Mouse (Mus musculus) liver, embryonic 16.5 days (tissue): ENCODE data around the gene Etl4. TPM values are rescaled to one million over a fixed set of nuclear protein-coding genes. Genes with fewer than 3 reads are reported as not detected.

Experiments used
- ATAC-seq: fragments of 200-750 bp; cut with Nextera tagmentation; 2 replicates; pipeline ENCODE4 v1.8.0; 2017; ENCODE audit warnings: low read depth, mild to moderate bottlenecking, moderate number of reproducible peaks, moderate library complexity
- H3K27ac ChIP-seq: fragments of 300-500 bp; sonication (generic); 2 replicates; pipeline ENCODE4 v1.5.1; 2014; ENCODE audit warnings: mild to moderate bottlenecking, low read length
- H3K27me3 ChIP-seq: fragments of 300-500 bp; sonication (generic); 2 replicates; pipeline ENCODE4 v1.6.1; 2014; ENCODE audit warnings: low read depth, low read length, mixed read lengths; ENCODE audit not compliant: control insufficient read depth, insufficient read depth
- H3K36me3 ChIP-seq: fragments of 300-500 bp; sonication (generic); 2 replicates; pipeline ENCODE4 v1.6.1; 2014; ENCODE audit warnings: mild to moderate bottlenecking; ENCODE audit not compliant: control insufficient read depth, insufficient read depth
- H3K4me1 ChIP-seq: fragments of 300-500 bp; sonication (generic); 2 replicates; pipeline ENCODE4 v1.6.1; 2014; ENCODE audit warnings: low read depth, low read length, mixed read lengths; ENCODE audit not compliant: control insufficient read depth
- H3K4me2 ChIP-seq: fragments of 300-500 bp; sonication (generic); 2 replicates; pipeline ENCODE4 v1.6.1; 2014; ENCODE audit warnings: low read depth, low read length, mixed read lengths
- H3K4me3 ChIP-seq: fragments of 300-500 bp; sonication (generic); 2 replicates; pipeline ENCODE4 v1.5.1; 2014; ENCODE audit warnings: low read depth, mild to moderate bottlenecking, low read length
- H3K9ac ChIP-seq: fragments of 300-500 bp; sonication (generic); 2 replicates; pipeline ENCODE4 v1.6.1; 2014; ENCODE audit warnings: low read depth, low read length
- H3K9me3 ChIP-seq: fragments of 300-500 bp; sonication (generic); replicated peaks from 2 replicates; pipeline ENCODE4 v1.6.1; 2016; ENCODE audit warnings: low read length; ENCODE audit not compliant: control insufficient read depth
- WGBS: fragments of 180-500 bp; shearing (Covaris S2); extraction: QIAGEN DNeasy Blood & Tissue Kit; methylation state at CpG from one replicate; pipeline ENCODE4 v1.1.7; 2014; ENCODE audit not compliant: insufficient replicate concordance; 5-methylcytosine and 5-hydroxymethylcytosine counted together
- polyA plus RNA-seq: library from polyadenylated mRNA; unstranded; fragments of >200 nt; fragmentation: Nextera tagmentation; extraction: Ambion mirVana; gene quantifications from 2 replicates; pipeline ENCODE4 v1.2.1, GENCODE M21; 2015

The Etl4 gene
- polyA plus RNA-seq, 1 experiment from 2014 or later = 3.4 TPM

- Histone ChIP-seq H3K27ac (no peak overlapping the region), H3K4me2 (no peak overlapping the region), H3K36me3 (no peaks in the 10 kb centered on the region), H3K9ac (no peak overlapping the region), H3K4me1 (no peaks in the 10 kb centered on the region), H3K27me3 (no peaks in the 10 kb centered on the region), H3K9me3 (no peaks in the 10 kb centered on the region), H3K4me3 (no peak overlapping the region)
- no peak for ATAC-seq
- WGBS = 45% methylated on average over 6 of the region's 6 CpGs
These were observed 510.4 kb downstream of the Etl4 start for GRCm38 (mm10) chr2:20419975-20420374.

GRCm38 (mm10) chr2:20422275-20422674, 512.7 kb downstream of the Etl4 start:
- Histone ChIP-seq H3K27ac (no peak overlapping the region), H3K4me2 (no peak overlapping the region), H3K9me3 (no peaks in the 10 kb centered on the region), H3K27me3 (no peaks in the 10 kb centered on the region), H3K36me3 (no peaks in the 10 kb centered on the region), H3K4me1 (no peaks in the 10 kb centered on the region), H3K4me3 (no peak overlapping the region), H3K9ac (no peak overlapping the region)
- 56% methylated on average over 4 of the region's 4 CpGs for WGBS
- ATAC-seq = no peak

- Histone ChIP-seq H3K9me3 (no peaks in the 10 kb centered on the region), H3K4me1 (no peaks in the 10 kb centered on the region), H3K4me3 (no peak overlapping the region), H3K36me3 (no peaks in the 10 kb centered on the region), H3K27ac (no peak overlapping the region), H3K9ac (no peak overlapping the region), H3K4me2 (no peak overlapping the region), H3K27me3 (no peaks in the 10 kb centered on the region)
- no peak for ATAC-seq
- 69% methylated on average over 2 of the region's 2 CpGs for WGBS
These were observed 524.1 kb downstream of the Etl4 start for GRCm38 (mm10) chr2:20433656-20434055.

GRCm38 (mm10) chr2:20435530-20435929, 526.0 kb downstream of the Etl4 start:
- no peaks in the 10 kb centered on the region for H3K36me3 ChIP-seq
- no peak overlapping the region for H3K9ac ChIP-seq
- H3K4me1 ChIP-seq = no peaks in the 10 kb centered on the region
- H3K4me3 ChIP-seq = no peak overlapping the region
- WGBS = 74% methylated on average over 4 of the region's 4 CpGs
- H3K27ac ChIP-seq = no peak overlapping the region
- ATAC-seq = no peak
- no peaks in the 10 kb centered on the region for H3K27me3 ChIP-seq
- no peaks in the 10 kb centered on the region for H3K9me3 ChIP-seq
- H3K4me2 ChIP-seq = no peak overlapping the region

GRCm38 (mm10) chr2:20442731-20443130, 533.2 kb downstream of the Etl4 start:
- H3K9ac ChIP-seq = no peak overlapping the region
- no peak overlapping the region for H3K27ac ChIP-seq
- H3K36me3 ChIP-seq = no peaks in the 10 kb centered on the region
- H3K4me3 ChIP-seq = no peak overlapping the region
- 53% methylated on average over 2 of the region's 2 CpGs for WGBS
- H3K9me3 ChIP-seq = no peaks in the 10 kb centered on the region
- H3K27me3 ChIP-seq = no peaks in the 10 kb centered on the region
- no peak for ATAC-seq
- H3K4me2 ChIP-seq = no peak overlapping the region
- no peaks in the 10 kb centered on the region for H3K4me1 ChIP-seq

GRCm38 (mm10) chr2:20443671-20444440, 534.3 kb downstream of the Etl4 start:
- Histone ChIP-seq H3K4me3 (no peak overlapping the region), H3K9me3 (no peaks in the 10 kb centered on the region), H3K27ac (no peak overlapping the region), H3K4me1 (no peaks in the 10 kb centered on the region), H3K4me2 (no peak overlapping the region), H3K9ac (no peak overlapping the region), H3K36me3 (no peaks in the 10 kb centered on the region), H3K27me3 (no peaks in the 10 kb centered on the region)
- ATAC-seq = no peak
- 50% methylated on average over 10 of the region's 10 CpGs for WGBS

GRCm38 (mm10) chr2:20445156-20446155, 535.9 kb downstream of the Etl4 start:
- Histone ChIP-seq H3K36me3 (no peaks in the 10 kb centered on the region), H3K4me1 (no peaks in the 10 kb centered on the region), H3K9me3 (no peaks in the 10 kb centered on the region), H3K4me2 (no peak overlapping the region), H3K27ac (no peak overlapping the region), H3K9ac (no peak overlapping the region), H3K27me3 (no peaks in the 10 kb centered on the region), H3K4me3 (no peak overlapping the region)
- peak; percentile 62 for ATAC-seq
- 22% methylated on average over 17 of the region's 17 CpGs for WGBS

GRCm38 (mm10) chr2:20446180-20446579, 536.6 kb downstream of the Etl4 start:
- H3K9me3 ChIP-seq = no peaks in the 10 kb centered on the region
- no peak overlapping the region for H3K4me3 ChIP-seq
- H3K4me1 ChIP-seq = no peaks in the 10 kb centered on the region
- H3K27ac ChIP-seq = no peak overlapping the region
- WGBS = 40% methylated on average over 4 of the region's 4 CpGs
- H3K27me3 ChIP-seq = no peaks in the 10 kb centered on the region
- no peaks in the 10 kb centered on the region for H3K36me3 ChIP-seq
- no peak overlapping the region for H3K4me2 ChIP-seq
- ATAC-seq = no peak
- no peak overlapping the region for H3K9ac ChIP-seq

GRCm38 (mm10) chr2:20450945-20451344, 541.4 kb downstream of the Etl4 start:
- H3K9me3 ChIP-seq = no peaks in the 10 kb centered on the region
- no peak overlapping the region for H3K27ac ChIP-seq
- H3K36me3 ChIP-seq = no peaks in the 10 kb centered on the region
- ATAC-seq = no peak
- no peak overlapping the region for H3K4me2 ChIP-seq
- 53% methylated on average over 3 of the region's 3 CpGs for WGBS
- no peaks in the 10 kb centered on the region for H3K4me1 ChIP-seq
- H3K4me3 ChIP-seq = no peak overlapping the region
- H3K27me3 ChIP-seq = no peaks in the 10 kb centered on the region
- H3K9ac ChIP-seq = no peak overlapping the region
